Mouse (Mus musculus): ENCODE measurements around the gene Efna4.

- no peak for TF ChIP-seq CTCF (IDR thresholded peaks at IDR 0.05; ENCODE audit: borderline replicate concordance, control insufficient read depth, extremely low read depth, insufficient read depth, low read length, poor library complexity)
- TF ChIP-seq POLR2A (IDR thresholded peaks at IDR 0.05; ENCODE audit: control insufficient read depth, extremely low read depth, insufficient read depth, low read length, poor library complexity), result no peak
Observed at GRCm38 (mm10) chr3:89305105-89305504, 32.7 kb downstream of the Efna4 start.

All from thymus, adult 2 months (tissue).